Mouse (Mus musculus): ENCODE measurements around the gene Sema5b. TPM values are rescaled to one million over a fixed set of nuclear protein-coding genes. Genes with fewer than 3 reads are reported as not detected.

Gene Sema5b
- polyA plus RNA-seq, 1 experiment: not detected

GRCm38 (mm10) chr16:35517976-35518951 lies 22.7 kb upstream of the Sema5b start:
- peaks cover 18% of the 10 kb centered on the region for H3K27me3 ChIP-seq (ENCODE audit: control insufficient read depth, insufficient read depth, insufficient read length)
- H3K4me2 ChIP-seq (ENCODE audit: low read depth): no peak overlapping the region
- H3K4me3 ChIP-seq: no peak overlapping the region
- H3ac ChIP-seq (ENCODE audit: control insufficient read depth, insufficient read length): no peak overlapping the region
- TF ChIP-seq CEBPB (IDR thresholded peaks at IDR 0.05; ENCODE audit: insufficient read depth, poor library complexity, severe bottlenecking) (no peak), MYOD1 (IDR thresholded peaks at IDR 0.05; ENCODE audit: control insufficient read depth in 1 of 3, insufficient read length in 2 of 3, low read depth in 2 of 3) (no peak), E2F4 (IDR thresholded peaks at IDR 0.05; ENCODE audit: insufficient read depth) (no peak), POLR2A (IDR thresholded peaks at IDR 0.05; ENCODE audit: insufficient read length, low read depth) (no peak), TCF12 (IDR thresholded peaks at IDR 0.05; ENCODE audit: insufficient read depth, poor library complexity, severe bottlenecking) (no peak), USF1 (IDR thresholded peaks at IDR 0.05; ENCODE audit: low read depth) (no peak), MAX (IDR thresholded peaks at IDR 0.05; ENCODE audit: low read depth) (no peak), SRF (IDR thresholded peaks at IDR 0.05; ENCODE audit: control insufficient read depth, insufficient read length, low read depth) (no peak), MYOG (IDR thresholded peaks at IDR 0.05; ENCODE audit: control insufficient read depth in 1 of 3, insufficient read depth in 1 of 3, insufficient read length in 2 of 3, low read depth in 2 of 3) (no peak), POLR2AphosphoS2 (IDR thresholded peaks at IDR 0.05; ENCODE audit: insufficient read length, low read depth) (no peak), TCF3 (IDR thresholded peaks at IDR 0.05; ENCODE audit: insufficient read length, low read depth) (no peak), REST (IDR thresholded peaks at IDR 0.05; ENCODE audit: insufficient read depth, insufficient read length) (no peak)
- no peaks in the 10 kb centered on the region for H3K79me2 ChIP-seq (ENCODE audit: control insufficient read depth, insufficient read depth)
- H3K36me3 ChIP-seq (ENCODE audit: control insufficient read depth, insufficient read depth): no peaks in the 10 kb centered on the region

GRCm38 (mm10) chr16:35519245-35519644 lies 21.7 kb upstream of the Sema5b start:
- no peak overlapping the region for H3K4me3 ChIP-seq
- TF ChIP-seq MYOD1 (IDR thresholded peaks at IDR 0.05; ENCODE audit: control insufficient read depth in 1 of 3, insufficient read length in 2 of 3, low read depth in 2 of 3): no peak
- H3K36me3 ChIP-seq (ENCODE audit: control insufficient read depth, insufficient read depth): no peaks in the 10 kb centered on the region
- no peak overlapping the region for H3K4me2 ChIP-seq (ENCODE audit: low read depth)
- no peaks in the 10 kb centered on the region for H3K79me2 ChIP-seq (ENCODE audit: control insufficient read depth, insufficient read depth)
- no peak overlapping the region for H3ac ChIP-seq (ENCODE audit: control insufficient read depth, insufficient read length)
- peaks cover 18% of the 10 kb centered on the region for H3K27me3 ChIP-seq (ENCODE audit: control insufficient read depth, insufficient read depth, insufficient read length)

- Histone ChIP-seq H3ac (ENCODE audit: control insufficient read depth, insufficient read length) (no peak overlapping the region), H3K27me3 (ENCODE audit: control insufficient read depth, insufficient read depth, insufficient read length) (peaks cover 2% of the 10 kb centered on the region), H3K4me3 (no peak overlapping the region), H3K79me2 (ENCODE audit: control insufficient read depth, insufficient read depth) (no peaks in the 10 kb centered on the region), H3K36me3 (ENCODE audit: control insufficient read depth, insufficient read depth) (no peaks in the 10 kb centered on the region), H3K4me2 (ENCODE audit: low read depth) (no peak overlapping the region)
- TF ChIP-seq REST (IDR thresholded peaks at IDR 0.05; ENCODE audit: insufficient read depth, insufficient read length) (no peak), TCF12 (IDR thresholded peaks at IDR 0.05; ENCODE audit: insufficient read depth, poor library complexity, severe bottlenecking) (no peak), MYOG (IDR thresholded peaks at IDR 0.05; ENCODE audit: control insufficient read depth in 1 of 3, insufficient read depth in 1 of 3, insufficient read length in 2 of 3, low read depth in 2 of 3) (no peak), CEBPB (IDR thresholded peaks at IDR 0.05; ENCODE audit: insufficient read depth, poor library complexity, severe bottlenecking) (no peak), TCF3 (IDR thresholded peaks at IDR 0.05; ENCODE audit: insufficient read length, low read depth) (no peak), E2F4 (IDR thresholded peaks at IDR 0.05; ENCODE audit: insufficient read depth) (no peak), POLR2A (IDR thresholded peaks at IDR 0.05; ENCODE audit: insufficient read length, low read depth) (no peak), SRF (IDR thresholded peaks at IDR 0.05; ENCODE audit: control insufficient read depth, insufficient read length, low read depth) (no peak), MAX (IDR thresholded peaks at IDR 0.05; ENCODE audit: low read depth) (no peak), MYOD1 (IDR thresholded peaks at IDR 0.05; ENCODE audit: control insufficient read depth in 1 of 3, insufficient read length in 2 of 3, low read depth in 2 of 3) (no peak), POLR2AphosphoS2 (IDR thresholded peaks at IDR 0.05; ENCODE audit: insufficient read length, low read depth) (no peak)
These were observed 16.7 kb upstream of the Sema5b start for GRCm38 (mm10) chr16:35524200-35524599.

GRCm38 (mm10) chr16:35534630-35535029 lies 6.3 kb upstream of the Sema5b start:
- Histone ChIP-seq H3K27me3 (ENCODE audit: control insufficient read depth, insufficient read depth, insufficient read length) (peaks cover 33% of the 10 kb centered on the region), H3ac (ENCODE audit: control insufficient read depth, insufficient read length) (no peak overlapping the region), H3K4me2 (ENCODE audit: low read depth) (no peak overlapping the region), H3K4me3 (no peak overlapping the region), H3K79me2 (ENCODE audit: control insufficient read depth, insufficient read depth) (no peaks in the 10 kb centered on the region), H3K36me3 (ENCODE audit: control insufficient read depth, insufficient read depth) (no peaks in the 10 kb centered on the region)
- TF ChIP-seq E2F4 (IDR thresholded peaks at IDR 0.05; ENCODE audit: insufficient read depth): no peak
- TF ChIP-seq TCF12 (IDR thresholded peaks at IDR 0.05; ENCODE audit: insufficient read depth, poor library complexity, severe bottlenecking): no peak
- no peak for TF ChIP-seq POLR2AphosphoS2 (IDR thresholded peaks at IDR 0.05; ENCODE audit: insufficient read length, low read depth)
- TF ChIP-seq MYOD1 (IDR thresholded peaks at IDR 0.05; ENCODE audit: control insufficient read depth in 1 of 3, insufficient read length in 2 of 3, low read depth in 2 of 3): no peak
- TF ChIP-seq REST (IDR thresholded peaks at IDR 0.05; ENCODE audit: insufficient read depth, insufficient read length): no peak
- no peak for TF ChIP-seq USF1 (IDR thresholded peaks at IDR 0.05; ENCODE audit: low read depth)
- TF ChIP-seq CEBPB (IDR thresholded peaks at IDR 0.05; ENCODE audit: insufficient read depth, poor library complexity, severe bottlenecking): no peak
- no peak for TF ChIP-seq POLR2A (IDR thresholded peaks at IDR 0.05; ENCODE audit: insufficient read length, low read depth)
- TF ChIP-seq SRF (IDR thresholded peaks at IDR 0.05; ENCODE audit: control insufficient read depth, insufficient read length, low read depth): no peak
- no peak for TF ChIP-seq MYOG (IDR thresholded peaks at IDR 0.05; ENCODE audit: control insufficient read depth in 1 of 3, insufficient read depth in 1 of 3, insufficient read length in 2 of 3, low read depth in 2 of 3)
